Mouse (Mus musculus): ENCODE data around the gene Nsmce4a.
"Not testable (repeated sequence)": the region's sequence is repeated elsewhere in the genome, so short reads cannot be mapped to it uniquely, and the experiment has no call there.

Nsmce4a gene

GRCm38 (mm10) chr7:130572821-130573220 is at the start of gene Nsmce4a:
TSS of gene Nsmce4a (minus strand) at chr7:130573118.
- DNase-seq (ENCODE audit: low spot score), result no peak

- DNase-seq (ENCODE audit: low spot score), result no peak
Measured at GRCm38 (mm10) chr7:130622359-130622758, 49.4 kb upstream of the Nsmce4a start.

DNA sequence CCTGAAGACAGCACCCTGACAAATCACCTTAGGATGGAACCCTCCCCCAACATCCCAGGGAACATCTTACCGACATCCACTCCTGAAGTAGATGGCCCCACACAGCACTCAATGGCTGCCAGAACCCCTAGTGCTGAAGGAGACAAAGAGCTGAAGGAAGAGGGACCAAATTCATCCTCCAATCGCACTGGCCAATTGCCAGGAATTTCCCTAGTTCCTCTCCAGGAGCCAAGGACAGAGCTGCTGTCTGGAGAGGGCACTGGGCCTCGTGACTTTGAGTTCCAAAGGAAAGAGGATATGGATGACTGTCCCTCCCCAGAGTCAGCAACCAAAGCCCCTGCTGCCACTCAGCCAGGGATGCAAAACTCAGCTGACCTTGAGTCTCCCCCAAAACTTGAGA is 49.0 kb upstream of the Nsmce4a start:
- no peak for DNase-seq (ENCODE audit: low spot score)

GRCm38 (mm10) chr7:130621068-130621467 is 48.1 kb upstream of the Nsmce4a start:
- no peak for DNase-seq (ENCODE audit: low spot score)

- DNase-seq (ENCODE audit: low spot score), result no peak
Measured at GRCm38 (mm10) chr7:130617591-130617990, 44.7 kb upstream of the Nsmce4a start.

- peak; percentile 47 for DNase-seq (ENCODE audit: low spot score)
Measured at GRCm38 (mm10) chr7:130613973-130614372, 41.1 kb upstream of the Nsmce4a start.

DNA sequence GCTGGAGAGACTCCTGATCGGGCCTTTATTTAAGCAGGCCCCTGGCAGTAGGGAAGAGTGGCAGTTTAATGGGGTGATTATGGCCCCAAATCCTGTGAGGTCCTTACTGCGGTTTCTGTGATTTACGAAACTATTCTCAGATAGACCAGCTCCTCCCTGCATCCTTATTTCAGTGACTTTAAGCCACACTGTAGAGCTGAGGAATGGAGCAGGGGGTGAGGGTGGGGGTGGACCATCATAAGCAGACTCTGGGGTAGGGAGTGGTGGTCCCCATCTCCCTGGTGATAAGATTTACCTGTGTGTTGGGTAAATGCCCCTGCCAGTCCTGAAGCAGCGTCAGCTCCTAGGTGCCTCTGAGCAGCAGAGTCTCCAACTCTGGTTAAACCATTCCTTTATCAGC is 34.0 kb upstream of the Nsmce4a start:
- no peak for DNase-seq (ENCODE audit: low spot score)

GRCm38 (mm10) chr7:130605111-130605510 is 32.2 kb upstream of the Nsmce4a start:
- DNase-seq (ENCODE audit: low spot score), result no peak

DNA sequence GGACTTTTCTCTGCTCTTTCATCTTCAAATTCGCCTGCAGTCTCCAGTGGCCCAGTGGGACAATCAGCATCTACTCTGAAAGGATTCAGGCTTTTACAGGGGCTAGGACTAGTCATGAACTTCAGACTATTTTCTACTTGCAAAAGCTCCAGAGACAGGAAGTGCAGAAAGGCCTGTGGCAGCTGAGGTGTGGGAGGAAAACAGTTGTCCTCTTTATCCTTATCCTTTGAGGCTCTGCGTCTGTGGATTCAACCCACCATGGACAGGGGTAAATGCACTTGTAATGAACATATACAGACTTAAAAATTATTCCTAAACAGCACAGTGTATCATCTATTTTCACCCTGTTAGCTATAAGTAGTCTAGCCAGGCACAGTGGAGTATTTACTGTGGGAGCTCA is 31.5 kb upstream of the Nsmce4a start:
- no peak for DNase-seq (ENCODE audit: low spot score)

DNA sequence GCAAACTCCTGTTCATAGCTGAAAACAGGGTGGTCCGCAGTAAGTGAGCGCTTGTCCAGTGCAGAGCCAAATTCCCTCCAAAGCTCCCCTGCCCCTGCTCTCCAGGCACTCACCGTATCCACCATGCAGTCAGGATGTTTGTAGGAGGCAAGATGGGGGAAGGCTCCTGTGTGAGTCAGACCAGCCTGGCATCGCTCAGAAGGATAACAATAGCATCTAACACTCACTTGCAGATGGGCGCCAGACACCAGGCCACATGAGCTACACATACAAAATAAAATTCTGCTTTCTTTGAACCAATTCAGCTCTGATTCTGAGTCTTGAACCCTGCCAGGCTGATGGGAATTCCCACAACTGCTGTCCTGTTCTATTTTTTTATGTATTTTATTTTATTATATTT is 30.6 kb upstream of the Nsmce4a start:
- DNase-seq (ENCODE audit: low spot score), result no peak

DNA sequence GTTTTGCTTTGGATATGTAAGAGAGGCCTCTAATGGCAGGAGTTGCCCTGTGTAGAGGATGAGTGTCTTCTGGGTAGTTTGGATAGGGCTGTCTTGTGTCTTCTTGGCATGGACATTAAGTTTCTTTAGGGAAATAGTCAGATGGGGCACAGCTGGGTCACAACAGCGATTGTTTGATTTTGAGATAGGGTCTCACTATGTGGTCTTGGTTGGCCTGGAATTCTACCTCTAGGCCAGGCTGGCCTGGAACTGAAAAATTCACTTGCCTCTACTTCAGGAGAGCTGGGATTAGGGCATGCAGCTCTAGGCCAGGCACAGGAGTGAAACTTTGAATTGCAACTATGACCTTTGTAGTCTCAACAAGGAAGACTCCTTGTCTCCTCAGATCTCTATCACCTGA is 29.9 kb upstream of the Nsmce4a start:
- no peak for DNase-seq (ENCODE audit: low spot score)

GRCm38 (mm10) chr7:130600546-130600945 is 27.6 kb upstream of the Nsmce4a start:
- no peak for DNase-seq (ENCODE audit: low spot score)

GRCm38 (mm10) chr7:130600074-130600473 is 27.2 kb upstream of the Nsmce4a start:
- no peak for DNase-seq (ENCODE audit: low spot score)

DNA sequence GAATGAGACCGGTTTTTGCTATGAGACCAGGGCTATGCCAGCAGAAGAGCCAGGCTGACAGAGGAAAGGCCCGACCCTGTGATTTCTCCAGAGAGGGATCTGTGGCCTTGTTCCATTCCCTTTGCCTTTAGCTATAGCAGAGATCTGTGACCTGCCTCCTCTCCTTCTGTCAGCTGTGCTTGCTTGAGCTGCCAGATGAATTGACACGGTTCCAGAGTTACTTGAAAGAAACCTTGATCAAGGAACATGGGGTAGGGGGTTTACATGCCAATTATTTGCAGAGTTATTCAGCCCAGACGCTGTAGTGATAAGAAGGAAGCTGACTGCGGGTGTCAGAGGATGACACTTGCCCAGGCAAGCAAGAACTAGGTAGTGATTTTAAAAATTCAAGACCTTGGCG is 24.6 kb upstream of the Nsmce4a start:
- DNase-seq (ENCODE audit: low spot score), result no peak

DNA sequence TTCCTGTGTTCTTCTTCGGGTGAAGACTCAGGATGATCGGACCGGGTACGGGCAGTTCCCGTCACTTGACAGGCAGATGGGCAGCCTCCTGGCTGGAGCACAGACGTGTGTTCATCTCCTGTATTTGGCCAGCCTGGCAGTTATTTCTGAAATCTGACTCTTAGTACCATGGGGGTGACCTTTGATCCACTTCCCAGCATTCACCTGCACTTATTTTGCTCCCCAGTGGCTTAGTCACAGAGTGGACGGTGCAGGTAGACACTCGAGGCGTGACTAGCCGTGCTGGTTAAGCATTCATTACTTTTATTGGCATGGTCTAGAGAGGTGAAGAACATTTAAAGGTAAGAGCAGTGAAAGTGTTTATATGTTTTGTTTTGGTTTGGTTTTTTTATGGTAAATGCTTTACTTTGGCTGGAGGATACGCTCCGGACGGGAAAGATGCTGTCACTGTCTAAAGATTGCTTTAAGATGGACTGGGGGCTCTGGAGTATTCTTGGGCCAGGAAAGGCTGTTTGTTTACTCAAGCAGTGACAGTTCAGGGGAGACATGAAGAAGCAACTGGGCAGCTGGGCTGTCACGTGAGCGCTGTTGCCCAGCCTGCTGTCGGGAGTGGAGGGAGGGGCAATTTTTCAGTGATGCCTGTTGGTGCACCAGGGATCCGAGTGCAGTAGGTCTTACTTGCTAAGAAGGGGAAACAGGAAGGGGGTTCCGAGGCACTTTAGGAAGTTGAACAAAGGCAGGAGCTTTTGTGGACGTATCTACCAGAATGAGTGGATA is 23.3 kb upstream of the Nsmce4a start:
- DNase-seq (ENCODE audit: low spot score), result not testable (repeated sequence)

DNA sequence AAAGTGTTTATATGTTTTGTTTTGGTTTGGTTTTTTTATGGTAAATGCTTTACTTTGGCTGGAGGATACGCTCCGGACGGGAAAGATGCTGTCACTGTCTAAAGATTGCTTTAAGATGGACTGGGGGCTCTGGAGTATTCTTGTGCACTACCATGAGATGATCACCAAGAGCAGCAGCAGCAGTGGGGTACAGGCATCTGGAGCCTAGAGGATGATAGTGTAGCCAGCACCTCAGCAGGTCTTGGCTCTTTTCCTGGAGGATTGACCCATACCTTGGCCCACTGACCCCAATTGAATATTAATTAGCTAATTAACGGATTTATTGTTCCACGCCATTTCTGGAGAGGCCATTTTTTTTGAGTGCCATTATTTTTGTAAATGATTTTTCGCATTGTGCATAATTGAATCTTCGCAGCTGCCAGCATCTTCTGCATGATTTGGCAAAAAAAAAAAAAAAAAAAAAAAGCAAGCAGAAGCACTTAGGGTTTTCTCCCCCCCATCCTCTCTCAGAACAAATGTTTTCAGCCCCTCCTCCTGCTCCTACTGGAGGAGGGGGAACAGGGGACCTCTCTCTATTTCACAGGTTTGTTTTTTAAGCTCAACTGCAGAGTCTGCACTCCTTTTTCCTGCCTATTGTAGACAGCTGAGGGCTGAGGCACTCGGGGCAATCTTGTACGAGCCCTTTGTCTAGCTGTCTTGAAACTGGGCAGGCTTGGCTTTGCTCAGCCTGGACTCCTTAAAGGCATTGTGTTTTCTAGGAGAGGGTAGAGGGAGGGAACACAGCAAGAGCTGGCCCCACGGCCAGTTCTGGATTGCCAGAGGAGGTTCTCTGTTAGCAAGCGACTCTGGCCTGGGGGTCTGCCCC is 20.7 kb upstream of the Nsmce4a start:
- DNase-seq (ENCODE audit: low spot score), result not testable (repeated sequence)

GRCm38 (mm10) chr7:130592975-130593374 is 20.1 kb upstream of the Nsmce4a start:
- DNase-seq (ENCODE audit: low spot score), result not testable (repeated sequence)

- DNase-seq (ENCODE audit: low spot score), result no peak
Measured at GRCm38 (mm10) chr7:130590845-130591437, 18.0 kb upstream of the Nsmce4a start.

DNA sequence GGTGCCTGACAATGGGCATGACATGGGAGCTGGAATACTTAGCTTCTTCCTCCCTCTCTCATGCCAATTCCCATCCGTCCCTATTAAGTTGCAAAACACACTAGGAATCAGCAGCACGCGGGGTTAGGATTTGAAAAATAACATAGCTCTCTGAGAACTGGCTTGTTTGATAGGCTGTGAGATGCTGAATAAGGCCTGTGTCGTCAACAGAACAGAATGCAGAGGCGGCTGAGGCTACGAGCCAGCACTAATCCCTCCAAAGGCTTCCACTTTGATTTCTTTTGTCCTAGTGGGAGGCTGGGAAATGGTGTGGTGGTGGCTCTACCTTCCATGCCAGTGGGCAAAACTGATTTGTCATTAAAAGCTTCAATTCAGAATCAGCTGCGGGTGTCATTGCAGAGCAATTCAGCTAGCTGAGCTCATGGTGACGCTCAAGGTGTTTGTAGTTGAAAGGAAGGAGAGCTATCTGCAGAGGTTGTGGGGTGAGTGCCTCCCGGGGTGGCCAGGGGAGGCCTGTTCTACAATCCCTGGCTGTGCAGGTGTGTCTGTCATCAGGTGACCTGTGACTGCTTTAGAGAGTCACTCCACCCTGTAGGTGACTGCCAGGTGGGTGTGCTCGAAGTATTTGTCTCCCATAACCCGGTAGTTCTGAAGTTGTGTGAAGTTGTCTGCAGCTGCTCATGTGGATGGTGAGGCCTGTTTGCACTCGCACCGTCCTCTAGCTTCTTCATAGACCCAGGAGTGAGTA is 17.3 kb upstream of the Nsmce4a start:
- no peak for DNase-seq (ENCODE audit: low spot score)

DNA sequence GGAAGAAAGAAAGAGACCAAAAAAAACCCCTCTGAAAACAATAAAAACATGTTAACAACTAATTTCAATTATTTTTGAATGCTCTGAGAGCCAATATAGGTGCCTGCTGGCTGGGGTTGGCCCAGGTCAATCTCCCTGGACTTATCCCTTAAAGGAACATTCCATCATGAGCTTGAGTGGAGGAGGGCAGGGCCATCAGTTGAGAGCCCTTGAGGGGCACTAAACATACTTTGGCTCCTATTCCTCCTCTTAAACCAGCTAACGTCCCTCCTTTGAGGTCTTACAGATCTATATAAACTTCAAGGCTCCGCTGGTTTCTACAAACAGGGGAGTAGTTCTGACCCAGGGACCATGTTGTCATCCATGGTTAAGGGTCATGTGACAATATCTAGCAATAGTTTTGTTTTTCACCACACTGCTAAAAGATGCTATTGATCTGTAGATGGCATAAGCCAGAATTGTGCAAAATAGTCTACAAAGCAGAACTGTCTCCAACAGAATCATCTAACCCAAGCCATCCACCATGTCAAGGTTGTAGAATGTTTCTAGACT is 13.7 kb upstream of the Nsmce4a start:
- DNase-seq (ENCODE audit: low spot score), result no peak

GRCm38 (mm10) chr7:130578607-130579006 is 5.7 kb upstream of the Nsmce4a start:
- no peak for DNase-seq (ENCODE audit: low spot score)

GRCm38 (mm10) chr7:130578066-130578465 is 5.1 kb upstream of the Nsmce4a start:
- DNase-seq (ENCODE audit: low spot score), result no peak
